Mouse (Mus musculus): ENCODE data around the gene Meis3.

Meis3 gene

GRCm38 (mm10) chr7:16213986-16214385 lies 39.1 kb downstream of the Meis3 start:
- no peak for DNase-seq

GRCm38 (mm10) chr7:16221582-16222272 lies 46.8 kb downstream of the Meis3 start, which contains the start of gene Dhx34:
Gene Dhx34, minus strand, starts transcription at chr7:16222037.
- peak; percentile 97 for DNase-seq

- peak; percentile 74 for DNase-seq
Observed at GRCm38 (mm10) chr7:16229869-16230268, 55.0 kb downstream of the Meis3 start.

All from embryo, embryonic 11 days (tissue).